Mouse (Mus musculus): ENCODE results near the gene Prss48.

GRCm38 (mm10) chr3:86017484-86017883, 15.2 kb upstream of the Prss48 start:
- TF ChIP-seq CTCF (IDR thresholded peaks at IDR 0.05; ENCODE audit: low read depth) (no peak), EP300 (IDR thresholded peaks at IDR 0.05; ENCODE audit: low read depth) (no peak)

All from liver, postnatal 0 days (tissue).